Mouse (Mus musculus) thymus, postnatal 10 days (tissue): Measurements from ENCODE around the gene Igf1r.

Experiments
- DNase-seq, 2 experiments: peaks; one replicate each; pipeline ENCODE4 v3.0.0; 2021; ENCODE audit warnings: low spot score in 2 of 2

The Igf1r gene

DNA sequence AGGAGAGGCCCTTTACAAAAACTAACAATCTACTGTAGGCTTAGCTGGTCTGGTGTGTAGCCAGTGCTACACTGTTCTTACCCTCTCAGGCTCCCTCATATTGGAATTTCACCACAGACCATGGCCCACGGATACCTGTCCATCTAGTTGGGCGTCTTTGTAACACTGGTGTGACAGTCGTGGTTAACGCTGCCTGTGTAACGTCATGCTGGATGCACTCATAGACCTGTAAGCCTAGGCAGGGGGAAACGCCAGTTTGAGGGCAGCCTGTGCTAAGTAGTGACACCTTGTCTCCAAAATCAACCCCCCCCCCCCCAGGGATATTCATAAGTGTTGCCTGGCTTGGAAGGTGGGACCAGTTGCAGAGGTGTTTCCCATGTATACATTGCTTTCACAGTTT, 4.7 kb downstream of the Igf1r start:
- DNase-seq = no peak

DNA sequence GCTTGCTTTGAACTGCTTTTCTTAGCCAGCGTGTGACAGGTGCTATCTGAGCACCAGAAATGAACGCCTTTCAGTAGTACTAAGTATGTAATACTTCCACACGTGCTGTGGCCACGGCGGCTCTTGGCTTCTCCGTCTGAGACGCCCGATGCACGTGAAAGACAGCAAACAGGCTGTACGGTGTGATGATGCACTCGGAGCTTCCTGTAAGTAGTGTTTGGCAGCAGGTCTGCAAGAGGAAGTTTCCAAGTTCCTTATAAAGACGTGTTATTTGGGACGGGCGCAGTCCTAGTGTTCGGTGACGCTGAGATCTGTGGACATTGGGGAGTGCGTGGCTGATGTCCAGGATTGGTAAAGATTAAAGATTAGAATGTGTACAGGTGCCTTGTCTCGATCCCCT, 5.4 kb downstream of the Igf1r start:
- DNase-seq = peak; percentile 13 to 22

GRCm38 (mm10) chr7:67960701-67961100, 8.1 kb downstream of the Igf1r start:
- DNase-seq = no peak

GRCm38 (mm10) chr7:67961567-67962267, 9.1 kb downstream of the Igf1r start:
- peak; percentile 69 to 82 for DNase-seq

- DNase-seq = no peak
Observed at GRCm38 (mm10) chr7:67963691-67964090, 11.1 kb downstream of the Igf1r start.

DNA sequence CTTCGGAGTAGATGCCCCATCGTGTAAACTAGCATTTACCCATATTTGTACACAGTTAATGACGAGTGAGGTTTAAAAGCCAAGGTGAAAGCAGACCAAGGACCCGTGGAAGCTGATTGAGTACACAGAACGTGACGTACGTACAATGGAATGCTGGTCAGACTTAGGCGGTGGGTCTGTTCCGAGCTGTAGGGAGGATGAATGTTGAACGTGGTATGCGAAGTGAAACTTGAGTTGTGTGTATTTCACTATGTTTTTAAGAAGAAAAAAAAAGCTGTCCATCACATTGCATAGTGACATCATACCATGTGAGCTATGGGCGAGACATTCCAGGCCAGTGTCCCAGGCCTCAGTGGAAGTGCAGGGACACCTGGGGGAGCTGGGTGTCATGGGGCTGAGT, 15.8 kb downstream of the Igf1r start:
- DNase-seq = no peak

DNA sequence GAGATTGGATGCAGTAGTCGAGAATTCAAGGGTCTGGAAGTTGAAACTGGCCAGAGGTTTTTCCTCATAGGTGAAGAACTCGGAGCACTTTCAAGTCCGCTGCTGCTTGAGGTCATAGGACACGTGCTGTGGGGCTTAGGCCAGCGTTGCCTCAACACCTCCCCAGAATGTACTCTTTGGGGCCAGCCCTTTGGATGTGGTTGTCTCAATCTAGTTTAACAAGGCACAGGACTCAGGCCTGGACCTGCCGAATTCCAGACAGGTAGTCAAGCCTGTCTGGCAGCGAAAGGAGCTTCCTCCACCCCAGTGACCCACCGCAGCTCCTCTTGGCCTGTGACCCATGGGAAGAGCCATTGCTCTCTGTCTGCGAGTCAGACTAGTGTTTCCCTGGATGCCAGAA, 16.4 kb downstream of the Igf1r start:
- no peak for DNase-seq

- DNase-seq = no peak
Observed at GRCm38 (mm10) chr7:67973180-67974014, 20.8 kb downstream of the Igf1r start.

DNA sequence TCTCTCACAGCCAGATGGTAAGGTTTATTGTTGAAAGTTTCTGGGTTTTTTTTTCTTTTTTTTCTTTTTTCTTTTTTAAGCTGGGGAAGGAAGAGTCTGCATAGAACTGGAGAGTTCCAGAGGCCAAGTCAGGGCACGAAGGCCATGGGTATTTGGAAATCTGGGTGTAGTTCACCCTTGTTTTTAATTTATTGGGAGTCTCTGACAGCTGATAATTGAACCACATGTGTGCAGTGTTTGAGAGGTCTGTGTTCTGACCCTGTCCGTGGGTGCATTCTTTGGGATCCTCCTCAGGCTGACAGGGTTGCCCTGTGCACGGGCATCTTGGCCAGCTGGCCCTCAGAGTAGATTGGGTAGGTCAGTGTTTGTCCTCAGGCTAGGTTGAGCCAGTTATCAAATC, 29.3 kb downstream of the Igf1r start:
- no peak for DNase-seq

DNA sequence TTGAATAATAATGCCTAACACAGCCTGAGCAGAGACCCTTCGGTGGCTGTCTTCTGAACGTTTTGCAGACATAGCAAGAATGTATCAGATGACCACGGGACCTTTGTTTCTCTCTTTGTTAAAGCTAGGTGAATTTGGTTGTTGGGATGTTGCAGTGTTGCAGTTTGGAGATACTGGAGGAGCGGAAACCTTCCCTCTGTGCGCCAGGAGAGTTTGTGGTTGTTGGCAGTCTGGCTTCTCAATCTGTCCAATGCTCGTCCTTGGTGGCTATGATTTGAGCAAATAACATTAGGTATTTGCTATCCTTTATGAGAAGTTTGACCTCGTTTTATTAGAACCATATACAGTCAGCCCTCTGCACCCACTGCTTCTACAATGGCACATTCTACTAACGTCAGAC, 30.2 kb downstream of the Igf1r start:
- no peak for DNase-seq

DNA sequence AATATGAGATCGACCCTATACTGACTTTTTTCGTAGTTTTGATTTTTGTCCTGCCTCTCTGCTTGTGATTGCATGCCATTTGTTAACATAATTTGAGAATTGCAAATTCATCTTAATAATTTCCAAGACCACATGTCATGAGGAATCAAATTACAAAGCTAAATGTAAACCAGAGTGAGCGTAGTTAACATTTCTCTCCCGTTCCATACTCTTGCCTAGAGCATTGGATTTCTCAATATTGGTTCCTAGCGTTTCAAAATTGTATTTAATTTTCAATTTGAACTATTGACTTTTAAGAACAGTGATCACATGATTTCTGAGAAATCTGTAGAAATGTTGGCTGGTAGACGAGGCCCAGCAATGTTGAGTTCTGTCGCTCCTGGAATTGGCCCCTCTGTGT, 30.8 kb downstream of the Igf1r start:
- no peak for DNase-seq

- DNase-seq = no peak
Observed at GRCm38 (mm10) chr7:67985003-67985416, 32.4 kb downstream of the Igf1r start.

DNA sequence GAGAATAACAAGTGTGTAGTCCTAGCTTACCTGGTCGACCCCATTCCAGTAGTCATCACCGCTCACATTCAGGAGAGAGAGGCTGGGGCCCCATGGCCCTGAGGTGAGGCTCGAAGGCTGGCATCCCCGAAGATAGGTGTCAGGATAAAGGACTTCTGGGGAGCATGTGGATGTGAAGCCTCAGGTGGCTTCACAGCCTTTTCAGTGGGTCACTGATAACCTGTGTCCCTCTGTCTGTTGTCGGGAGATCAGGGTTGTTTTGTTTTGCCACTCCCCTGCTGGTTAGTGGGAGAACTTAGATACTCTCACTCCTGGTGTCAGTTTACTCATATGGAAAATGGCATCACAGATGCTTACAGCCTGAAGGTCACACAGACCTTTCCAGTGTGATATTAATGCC, 32.9 kb downstream of the Igf1r start:
- DNase-seq = no peak

DNA sequence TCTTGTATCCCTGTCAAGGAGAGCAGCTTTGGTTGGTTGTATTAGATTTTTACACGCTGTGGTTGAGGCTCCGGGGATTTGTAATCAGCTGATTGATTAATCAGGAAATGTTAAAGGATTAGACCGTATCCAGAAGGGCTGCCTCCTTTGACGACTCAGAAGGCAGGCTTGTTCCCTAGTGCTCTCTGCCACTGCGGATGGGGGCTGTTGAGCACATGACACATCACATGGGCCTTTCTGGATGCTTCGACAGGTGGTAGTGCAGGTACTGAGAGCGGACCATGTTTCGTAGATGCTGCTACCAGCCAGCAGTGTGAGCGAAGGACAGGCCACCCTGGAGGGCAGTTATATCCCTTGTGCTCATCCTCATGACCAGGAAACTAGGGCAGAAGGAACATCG, 33.6 kb downstream of the Igf1r start:
- no peak for DNase-seq

- DNase-seq = no peak
Observed at GRCm38 (mm10) chr7:67986816-67987215, 34.2 kb downstream of the Igf1r start.

- DNase-seq = no peak
Observed at GRCm38 (mm10) chr7:67989376-67989775, 36.7 kb downstream of the Igf1r start.

DNA sequence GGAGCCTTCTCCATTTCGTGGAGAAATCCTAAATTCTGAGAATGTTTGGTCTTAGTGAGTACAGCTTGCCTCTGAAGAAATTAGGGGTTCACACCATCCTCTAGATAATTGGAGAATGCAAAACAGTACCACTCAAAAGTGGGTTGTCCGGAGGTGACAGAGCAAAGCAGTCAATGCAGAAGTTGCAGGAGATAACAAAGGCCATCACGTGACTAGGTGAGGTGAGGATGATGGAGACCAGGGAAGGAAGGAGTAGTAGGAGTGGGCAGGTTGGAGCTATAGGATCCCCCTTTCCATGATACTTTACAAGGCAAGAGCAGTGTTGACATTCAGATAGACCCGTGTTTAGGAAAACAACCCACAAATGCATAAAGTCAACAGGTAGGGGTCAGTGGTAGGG, 41.0 kb downstream of the Igf1r start:
- no peak for DNase-seq

DNA sequence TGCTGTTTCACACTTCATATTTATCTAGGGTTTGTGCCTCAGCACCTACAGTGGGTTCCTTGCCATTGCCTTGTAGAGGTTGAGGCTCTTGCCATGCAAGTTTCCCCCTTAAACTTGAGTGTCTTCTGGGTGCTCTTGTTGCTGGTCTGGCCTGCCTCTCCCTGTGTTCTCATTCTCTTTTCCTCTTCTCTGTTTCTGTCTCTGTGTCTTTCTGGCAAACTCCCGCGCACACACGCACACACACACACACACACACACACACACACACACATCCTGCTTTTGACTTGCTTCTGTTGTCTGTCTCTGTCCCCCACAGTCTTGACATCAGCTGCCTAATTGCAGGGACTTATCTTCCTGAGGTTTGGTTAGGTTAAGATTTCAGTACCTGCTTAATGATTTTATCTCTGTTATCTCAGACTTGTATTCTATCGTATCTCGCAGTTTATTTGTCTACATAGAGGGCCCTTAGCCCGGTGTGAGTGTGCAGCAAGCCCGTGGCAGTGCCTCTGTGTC, 41.8 kb downstream of the Igf1r start:
- DNase-seq = no peak

DNA sequence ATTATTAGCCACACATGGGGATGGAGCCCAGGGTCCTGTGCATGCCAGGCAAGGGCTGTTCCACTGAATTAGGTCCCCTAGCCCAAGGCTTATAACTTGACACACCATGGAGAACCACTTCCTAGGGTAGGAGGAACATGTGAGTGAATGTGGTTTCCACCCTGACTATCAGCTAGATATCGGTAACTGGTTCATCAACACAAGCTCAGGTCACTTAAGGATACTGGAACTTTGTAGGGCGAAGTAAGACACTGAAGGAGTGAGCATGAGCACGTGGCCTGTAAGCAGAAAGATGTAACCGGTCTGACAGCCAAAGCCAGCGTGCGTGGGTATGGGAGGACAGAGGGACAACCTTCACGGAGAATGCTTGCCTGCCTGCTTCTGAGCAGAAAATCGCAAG, 42.6 kb downstream of the Igf1r start:
- no peak for DNase-seq

- no peak for DNase-seq
Observed at GRCm38 (mm10) chr7:67996202-67996960, 43.8 kb downstream of the Igf1r start.

GRCm38 (mm10) chr7:68001269-68001668, 48.6 kb downstream of the Igf1r start:
- DNase-seq = no peak

GRCm38 (mm10) chr7:68006074-68006473, 53.4 kb downstream of the Igf1r start:
- no peak for DNase-seq
